Mouse (Mus musculus) lung, embryonic 14.5 days (tissue): Measurements from ENCODE around the gene Arhgap33. TPM values are rescaled to one million over a fixed set of nuclear protein-coding genes. Genes with fewer than 3 reads are reported as not detected.

Experiments used
- ATAC-seq: fragments of 200-750 bp; cut with Nextera tagmentation; 2 replicates; pipeline ENCODE4 v1.8.0; 2017; ENCODE audit warnings: mild to moderate bottlenecking, moderate TSS enrichment, moderate library complexity; ENCODE audit not compliant: insufficient read depth
- DNase-seq: peaks from one replicate; pipeline ENCODE4 v3.0.0-alpha.2; 2015
- H3K27ac ChIP-seq: fragments of 300-500 bp; sonication (generic); 2 replicates; pipeline ENCODE4 v1.5.1; 2014; ENCODE audit warnings: low read depth, mild to moderate bottlenecking, moderate library complexity
- H3K27me3 ChIP-seq: fragments of 300-500 bp; sonication (generic); 2 replicates; pipeline ENCODE4 v1.6.1; 2014; ENCODE audit warnings: low read length, control low read depth; ENCODE audit not compliant: insufficient read depth
- H3K36me3 ChIP-seq: fragments of 300-500 bp; sonication (generic); 2 replicates; pipeline ENCODE4 v1.6.1; 2014; ENCODE audit warnings: control low read depth; ENCODE audit not compliant: insufficient read depth
- H3K4me1 ChIP-seq: fragments of 300-500 bp; sonication (generic); 2 replicates; pipeline ENCODE4 v1.6.1; 2014; ENCODE audit warnings: antibody characterized with exemption, control low read depth; ENCODE audit not compliant: insufficient read depth
- H3K4me2 ChIP-seq: fragments of 300-500 bp; sonication (generic); 2 replicates; pipeline ENCODE4 v1.6.1; 2014; ENCODE audit warnings: mild to moderate bottlenecking
- H3K4me3 ChIP-seq: fragments of 300-500 bp; sonication (generic); 2 replicates; pipeline ENCODE4 v1.5.1; 2014; ENCODE audit warnings: low read depth, low read length
- H3K9ac ChIP-seq: fragments of 300-500 bp; sonication (generic); 2 replicates; pipeline ENCODE4 v1.6.1; 2014
- H3K9me3 ChIP-seq: fragments of 300-500 bp; sonication (generic); 2 replicates; pipeline ENCODE4 v1.6.1; 2016; ENCODE audit warnings: low read depth, low read length, control low read depth
- CTCF ChIP-seq: IDR thresholded peaks from 2 replicates; pipeline ENCODE4 v1.5.1; 2016; ENCODE audit warnings: antibody characterized with exemption, low read depth
- WGBS: fragments of 180-500 bp; shearing (Covaris S2); extraction: QIAGEN DNeasy Blood & Tissue Kit; methylation state at CpG from one replicate; pipeline ENCODE4 v1.1.7; 2014; 5-methylcytosine and 5-hydroxymethylcytosine counted together
- polyA plus RNA-seq: library from polyadenylated mRNA; unstranded; fragments of >200 nt; fragmentation: Nextera tagmentation; extraction: Ambion mirVana; gene quantifications from 2 replicates; pipeline ENCODE4 v1.2.1, GENCODE M21; 2014

Arhgap33 gene
- polyA plus RNA-seq, 1 experiment from 2014 or later, result 14.3 TPM

- no peak overlapping the region for H3K27ac ChIP-seq
- no peak for DNase-seq
- WGBS, result 70% methylated on average over 9 of the region's 9 CpGs
- H3K36me3 ChIP-seq, result peaks cover 60% of the 10 kb centered on the region
- no peak overlapping the region for H3K9ac ChIP-seq
- no peak overlapping the region for H3K4me3 ChIP-seq
- H3K4me2 ChIP-seq, result no peak overlapping the region
- ATAC-seq, result no peak
- no peaks in the 10 kb centered on the region for H3K27me3 ChIP-seq
- no peak for TF ChIP-seq CTCF
- H3K4me1 ChIP-seq, result no peaks in the 10 kb centered on the region
- H3K9me3 ChIP-seq, result no peaks in the 10 kb centered on the region
These were observed 31.2 kb upstream of the Arhgap33 start for GRCm38 (mm10) chr7:30566033-30566432.

DNA sequence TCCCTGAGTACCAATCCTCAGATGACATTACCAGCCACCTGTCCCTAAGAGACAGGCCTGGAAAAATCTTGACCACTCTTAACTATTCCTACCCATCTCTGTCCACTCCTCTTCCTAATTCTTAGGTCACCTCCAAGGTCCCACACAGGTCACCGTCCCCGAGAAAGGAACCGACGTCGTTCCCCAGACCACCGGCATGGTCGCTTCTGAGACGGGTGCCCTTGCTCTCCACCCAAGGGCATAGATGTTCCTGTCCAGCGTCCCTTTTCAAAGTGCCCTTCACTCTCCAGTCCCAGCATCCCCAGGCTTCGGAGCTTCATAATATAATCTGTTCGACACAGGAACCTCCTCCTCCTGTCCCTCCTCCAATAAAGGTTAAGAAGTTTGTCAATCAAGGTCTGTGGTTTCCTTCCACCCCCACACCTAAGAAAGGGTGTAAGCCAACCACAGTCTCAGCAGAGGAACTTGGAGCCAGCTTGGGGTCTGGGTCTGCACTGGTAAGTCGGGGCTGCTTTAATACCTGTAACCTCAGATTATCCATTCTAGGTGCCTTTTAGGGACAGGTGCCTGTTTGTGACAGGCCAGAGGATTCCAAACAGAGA is 30.2 kb upstream of the Arhgap33 start, which contains the start of gene Igflr1:
TSS of gene Igflr1 (plus strand) at position 458 of the 602 bp plus-strand sequence.
- no peak within 1 kb of the TSS; the same call in 1 of the 2 replicates for H3K4me2 ChIP-seq
- no peak for TF ChIP-seq CTCF
- DNase-seq (no peak), ATAC-seq (no peak)
- H3K4me1 ChIP-seq, result no peaks in the 10 kb centered on the region
- WGBS, result 93% methylated on average over 12 of the region's 12 CpGs
- H3K27me3 ChIP-seq, result no peaks in the 10 kb centered on the region
- peaks cover 51% of the 10 kb centered on the region for H3K36me3 ChIP-seq
- H3K4me3 ChIP-seq, result no peak within 1 kb of the TSS
- H3K27ac ChIP-seq, result no peak within 1 kb of the TSS
- no peaks in the 10 kb centered on the region for H3K9me3 ChIP-seq
- no peak within 1 kb of the TSS for H3K9ac ChIP-seq

DNA sequence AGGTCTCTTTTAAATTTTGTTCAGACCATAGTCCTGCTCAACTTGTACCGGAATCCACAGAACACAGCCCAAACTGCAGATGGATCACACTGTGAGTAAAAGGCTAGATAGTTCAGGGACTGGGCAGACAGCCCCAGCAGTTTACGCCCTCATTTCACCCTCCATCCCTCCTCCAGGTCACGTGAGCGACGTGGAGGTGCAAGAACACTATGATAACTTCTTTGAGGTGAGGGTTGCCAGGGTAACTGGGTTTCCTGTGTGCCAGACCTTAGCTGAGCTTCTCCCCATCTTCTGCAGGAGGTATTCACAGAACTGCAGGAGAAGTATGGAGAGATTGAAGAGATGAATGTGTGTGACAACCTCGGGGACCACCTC is 29.0 kb upstream of the Arhgap33 start:
- Histone ChIP-seq H3K36me3 (peaks cover 39% of the 10 kb centered on the region), H3K9ac (peak overlapping the region; percentile 65), H3K27ac (peak overlapping the region; percentile 96; the same call in 1 of the 2 replicates), H3K4me2 (peak overlapping the region; percentile 79), H3K4me1 (no peaks in the 10 kb centered on the region), H3K27me3 (no peaks in the 10 kb centered on the region), H3K9me3 (no peaks in the 10 kb centered on the region), H3K4me3 (peak overlapping the region; percentile 79)
- WGBS, result 19% methylated on average over 6 of the region's 6 CpGs
- DNase-seq, result no peak
- ATAC-seq, result no peak; the same call in 1 of the 2 replicates
- TF ChIP-seq CTCF, result no peak

GRCm38 (mm10) chr7:30563117-30563905 is 28.5 kb upstream of the Arhgap33 start, which contains the start of the genes U2af1l4, Gm49396 and Psenen:
U2af1l4 (plus strand) TSS chr7:30563301.
Gm49396 (plus strand) TSS chr7:30563344.
Psenen (minus strand) TSS chr7:30563627.
- Histone ChIP-seq H3K36me3 (peaks cover 33% of the 10 kb centered on the region), H3K4me1 (0 out of 2 replicates have a peak, but pooled peaks cover 5% of the 10 kb centered on the region), H3K9ac (peak within 1 kb of the TSS; percentile 65), H3K9me3 (no peaks in the 10 kb centered on the region), H3K27me3 (no peaks in the 10 kb centered on the region), H3K4me3 (peak within 1 kb of the TSS; percentile 79), H3K27ac (peak within 1 kb of the TSS; percentile 96), H3K4me2 (peak within 1 kb of the TSS; percentile 79)
- ATAC-seq (peak; percentile 87), DNase-seq (peak; percentile 99)
- under 1% methylated on average over 45 of the region's 45 CpGs for WGBS
- TF ChIP-seq CTCF, result no peak

- Histone ChIP-seq H3K9ac (peak overlapping the region; percentile 65), H3K27me3 (no peaks in the 10 kb centered on the region), H3K27ac (peak overlapping the region; percentile 67; the same call in 1 of the 2 replicates), H3K4me3 (peak overlapping the region; percentile 79), H3K4me2 (peak overlapping the region; percentile 79), H3K36me3 (peaks cover 32% of the 10 kb centered on the region), H3K4me1 (0 out of 2 replicates have a peak, but pooled peaks cover 5% of the 10 kb centered on the region), H3K9me3 (no peaks in the 10 kb centered on the region)
- WGBS, result 2% methylated on average over 27 of the region's 27 CpGs
- no peak for DNase-seq
- 0 out of 2 replicates have a peak, but pooled peaks have one; percentile 13 for ATAC-seq
- no peak for TF ChIP-seq CTCF
These were observed 27.8 kb upstream of the Arhgap33 start for GRCm38 (mm10) chr7:30562526-30563116.

DNA sequence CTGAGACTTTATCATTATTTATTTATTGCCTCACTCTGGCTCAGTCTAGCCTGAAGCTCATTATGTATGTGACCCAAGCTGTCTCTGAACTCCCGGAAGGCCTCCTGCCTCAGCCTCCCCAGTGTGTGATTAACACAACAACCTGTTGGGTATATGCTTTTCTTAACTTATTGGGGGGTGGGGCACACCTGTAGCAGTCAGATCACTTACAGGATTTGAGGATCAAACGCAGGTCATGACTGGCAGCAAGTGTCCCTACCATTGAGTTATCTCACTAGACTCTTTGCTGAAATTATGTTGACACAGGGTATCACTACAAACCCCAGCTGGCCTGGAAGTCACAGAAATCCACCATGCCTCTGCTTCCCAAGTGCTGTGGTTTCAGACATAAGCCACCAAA is 25.4 kb upstream of the Arhgap33 start:
- 50% methylated on average over 2 of the region's 2 CpGs for whole genome bisulfite sequencing
- Histone ChIP-seq H3K4me3 (peak overlapping the region; percentile 64; the same call in 1 of the 2 replicates), H3K27me3 (no peaks in the 10 kb centered on the region), H3K27ac (peak overlapping the region; percentile 60; the same call in 1 of the 2 replicates), H3K9ac (no peak overlapping the region), H3K36me3 (peaks cover 30% of the 10 kb centered on the region), H3K4me2 (peak overlapping the region; percentile 95), H3K4me1 (0 out of 2 replicates have a peak, but pooled peaks cover 5% of the 10 kb centered on the region), H3K9me3 (no peaks in the 10 kb centered on the region)
- TF ChIP-seq CTCF, result no peak
- ATAC-seq (no peak), DNase-seq (no peak)
